Mouse (Mus musculus) A20 (cell line): Measurements from ENCODE around the gene 4921530L21Rik.
A peak's percentile ranks its signal among the peaks of the same experiment; 100 is the strongest.

Experiments used
- DNase-seq: peaks from one replicate; pipeline ENCODE4 v3.0.0-alpha.2; 2011; ENCODE audit warnings: low read depth, low spot score

4921530L21Rik gene

GRCm38 (mm10) chr14:95880954-95881353, at the start of gene 4921530L21Rik:
TSS of gene 4921530L21Rik (plus strand) at chr14:95881254.
- DNase-seq: no peak

DNA sequence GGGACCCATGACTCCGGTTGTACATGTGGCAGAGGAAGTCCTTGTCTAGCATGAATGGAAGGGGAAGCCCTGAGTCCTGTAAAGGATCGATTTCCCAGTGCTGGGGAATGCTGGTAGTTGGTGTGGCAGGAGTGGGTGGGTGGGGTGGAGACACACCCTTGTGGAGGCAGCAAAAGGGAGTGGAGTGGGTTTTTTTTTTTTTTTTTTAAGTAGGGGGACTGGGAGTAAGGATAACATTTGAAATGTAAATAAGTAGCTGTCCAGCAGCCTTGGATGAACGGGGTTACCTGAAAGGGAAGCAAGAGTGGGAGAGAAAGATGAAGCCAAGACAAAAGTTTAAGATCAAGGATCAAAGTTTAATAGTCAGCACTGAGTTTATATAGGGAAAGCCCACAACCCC, 47.2 kb upstream of the 4921530L21Rik start:
- no peak for DNase-seq

DNA sequence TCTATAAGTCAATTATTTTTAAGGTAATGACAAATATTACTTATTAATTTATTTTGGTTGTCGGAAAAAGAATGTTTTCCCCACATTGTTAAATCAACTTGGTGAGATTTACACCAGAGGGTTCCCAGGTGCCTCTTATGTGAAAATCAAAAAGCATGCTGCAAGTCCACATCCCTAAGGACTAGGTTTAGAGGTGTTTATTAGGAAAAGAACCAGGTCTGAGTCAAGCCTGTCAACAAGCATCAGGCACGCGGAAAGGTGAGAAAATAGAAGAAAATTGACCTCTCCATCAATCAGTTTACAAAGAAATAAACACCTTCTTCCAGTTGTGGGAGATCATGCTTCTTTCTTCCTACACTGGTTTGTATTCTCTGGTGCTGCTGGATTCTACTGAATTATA, 18.1 kb upstream of the 4921530L21Rik start:
- DNase-seq: no peak

GRCm38 (mm10) chr14:95865676-95866416, 15.2 kb upstream of the 4921530L21Rik start:
- DNase-seq: no peak

DNA sequence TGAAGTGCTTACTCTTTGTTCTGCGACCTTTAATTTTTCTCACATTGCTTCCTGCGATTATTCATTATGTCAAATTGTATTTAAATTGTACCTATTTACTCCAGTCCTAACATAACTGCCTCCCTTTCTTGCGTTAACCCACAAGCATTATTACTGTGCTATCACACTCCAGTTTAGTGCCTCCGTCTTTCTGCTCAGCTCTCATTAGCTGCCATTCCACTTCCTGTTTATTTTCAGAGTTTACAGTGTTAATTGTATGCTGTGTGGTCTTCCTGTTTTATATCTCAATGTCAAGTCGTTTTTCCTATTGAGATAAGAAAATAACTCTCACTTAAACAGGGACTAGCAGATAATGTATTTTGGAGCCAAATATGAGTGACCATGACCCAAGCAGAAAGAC, 9.0 kb upstream of the 4921530L21Rik start:
- DNase-seq: no peak

DNA sequence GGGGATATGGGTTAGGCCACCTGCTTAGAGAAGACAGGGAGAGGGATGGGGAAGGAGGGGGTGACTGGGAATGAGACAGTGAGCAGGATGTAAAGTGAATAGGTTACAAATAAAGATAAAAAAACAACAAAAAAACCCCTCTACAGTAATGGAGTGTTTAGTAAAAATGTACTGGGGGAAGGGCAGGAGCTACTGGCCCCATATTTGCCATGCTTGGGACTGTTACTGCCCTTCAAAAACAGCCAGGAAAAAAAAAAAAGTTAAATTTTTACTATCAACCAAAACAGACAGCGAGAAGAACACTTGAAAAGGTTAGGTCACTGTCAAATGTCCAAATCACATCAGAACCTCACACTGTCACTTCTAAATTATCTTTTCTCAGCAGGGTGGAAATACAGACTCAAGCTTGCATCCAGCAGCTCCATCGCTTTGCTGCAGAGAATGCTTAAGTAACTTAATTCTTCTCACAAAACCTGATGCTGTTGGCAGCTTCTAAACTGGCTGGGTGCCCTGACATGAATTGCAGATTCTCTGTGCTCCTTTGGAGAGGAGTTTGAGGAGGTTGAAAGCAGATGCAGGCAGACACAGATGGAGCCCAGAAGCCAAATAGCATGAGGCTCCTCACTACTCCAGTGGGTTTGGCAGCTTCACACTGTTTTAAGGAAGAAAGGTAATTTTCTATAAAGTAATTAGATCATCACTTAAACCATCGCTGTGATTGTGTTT, 4.1 kb upstream of the 4921530L21Rik start:
- DNase-seq: no peak

DNA sequence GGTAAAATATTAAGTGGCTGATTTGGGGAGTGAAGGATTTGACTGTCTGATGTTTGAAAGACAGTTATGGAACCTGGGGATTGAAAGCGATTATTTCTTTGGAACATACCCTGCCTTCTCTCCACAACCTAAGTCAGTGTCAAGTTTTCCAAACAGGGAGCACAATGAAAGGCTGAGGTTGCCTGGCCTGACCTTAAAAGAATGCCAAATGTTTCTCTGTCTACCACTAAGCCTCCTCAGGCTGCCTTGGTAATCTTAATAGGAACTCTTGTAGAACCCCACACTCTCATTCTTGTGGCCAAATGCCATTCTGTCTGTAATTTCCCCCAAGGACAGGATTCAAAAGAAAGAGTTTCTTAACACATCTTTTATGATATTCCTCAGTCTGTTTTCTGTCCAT, 3.5 kb upstream of the 4921530L21Rik start:
- no peak for DNase-seq

DNA sequence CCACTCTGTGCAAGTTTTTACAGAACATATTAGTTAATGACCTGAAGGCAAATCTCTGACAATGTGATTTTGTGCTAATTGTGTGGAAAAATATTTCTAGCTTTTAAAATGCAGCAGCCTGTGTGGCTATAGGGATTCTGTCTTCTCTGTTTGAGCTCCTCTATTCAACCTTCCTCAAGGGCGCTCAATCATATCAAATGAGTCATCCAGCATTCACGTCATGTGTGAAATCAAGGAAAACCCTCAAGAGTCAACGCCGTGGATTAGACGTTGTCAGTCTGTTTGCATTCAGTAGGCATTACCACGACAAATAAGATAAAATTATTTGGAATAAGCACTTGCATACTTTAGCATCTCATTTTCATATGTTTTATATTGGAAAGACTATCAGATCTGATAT, 18.4 kb downstream of the 4921530L21Rik start:
- no peak for DNase-seq

DNA sequence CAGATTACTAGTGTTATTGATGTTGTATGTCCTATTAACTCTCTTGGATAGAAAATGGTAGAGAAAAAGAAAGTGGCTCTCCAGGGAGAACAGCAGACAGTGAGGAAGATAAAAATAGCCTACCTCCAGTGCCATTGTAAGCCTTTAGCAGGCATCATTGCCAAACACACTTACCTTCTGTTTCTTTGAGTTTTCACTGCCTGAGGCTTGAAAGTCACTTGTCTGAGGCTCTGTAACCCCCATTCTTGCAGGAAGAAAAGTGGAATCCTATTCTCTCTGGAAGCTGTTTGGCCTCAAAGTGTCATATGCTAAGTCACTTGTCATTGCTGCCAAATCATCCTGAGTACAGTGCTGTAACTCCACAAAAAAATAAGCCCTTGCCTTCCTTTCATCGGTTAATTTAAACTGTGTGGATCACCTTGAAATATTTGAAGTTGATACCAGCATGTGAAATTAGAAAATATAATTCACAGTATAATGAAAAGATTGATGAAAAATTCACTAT, 23.6 kb downstream of the 4921530L21Rik start:
- no peak for DNase-seq

DNA sequence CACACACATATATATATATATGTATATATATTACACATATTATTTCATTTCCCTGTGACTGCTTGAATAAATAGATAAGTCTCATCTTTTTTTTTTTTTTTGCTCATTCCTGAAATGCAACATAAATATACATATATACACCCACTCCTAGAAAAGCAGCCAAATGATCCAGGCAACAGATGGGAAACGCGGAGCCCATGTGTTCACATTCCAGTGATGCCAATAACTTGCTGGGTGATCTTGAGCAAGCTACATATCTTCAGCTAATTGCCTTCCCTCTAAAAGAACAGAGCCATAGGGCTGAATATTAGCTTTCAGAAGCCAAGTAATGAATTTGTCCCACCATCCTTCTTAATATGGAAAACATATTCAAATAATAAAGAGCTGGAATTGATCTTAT, 32.2 kb downstream of the 4921530L21Rik start:
- DNase-seq: no peak

DNA sequence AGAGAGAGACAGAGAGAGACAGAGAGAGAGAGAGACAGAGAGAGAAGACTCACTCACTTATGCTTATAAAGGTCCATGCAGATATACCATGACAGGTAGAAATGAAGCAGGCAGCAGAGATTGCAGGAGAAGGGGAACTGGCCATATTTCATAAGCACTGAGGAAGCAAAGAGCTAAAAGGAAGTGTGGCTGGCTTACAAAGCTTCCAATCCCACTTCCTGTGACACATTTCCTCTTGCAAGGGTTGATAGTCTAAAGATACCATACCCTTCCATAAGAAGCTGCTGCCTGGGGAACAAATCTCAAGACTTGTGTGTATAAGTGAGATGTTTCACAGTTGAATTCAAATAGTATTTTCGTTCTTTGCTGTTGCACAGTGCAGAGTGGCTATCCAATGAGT, 45.7 kb downstream of the 4921530L21Rik start:
- DNase-seq: no peak

DNA sequence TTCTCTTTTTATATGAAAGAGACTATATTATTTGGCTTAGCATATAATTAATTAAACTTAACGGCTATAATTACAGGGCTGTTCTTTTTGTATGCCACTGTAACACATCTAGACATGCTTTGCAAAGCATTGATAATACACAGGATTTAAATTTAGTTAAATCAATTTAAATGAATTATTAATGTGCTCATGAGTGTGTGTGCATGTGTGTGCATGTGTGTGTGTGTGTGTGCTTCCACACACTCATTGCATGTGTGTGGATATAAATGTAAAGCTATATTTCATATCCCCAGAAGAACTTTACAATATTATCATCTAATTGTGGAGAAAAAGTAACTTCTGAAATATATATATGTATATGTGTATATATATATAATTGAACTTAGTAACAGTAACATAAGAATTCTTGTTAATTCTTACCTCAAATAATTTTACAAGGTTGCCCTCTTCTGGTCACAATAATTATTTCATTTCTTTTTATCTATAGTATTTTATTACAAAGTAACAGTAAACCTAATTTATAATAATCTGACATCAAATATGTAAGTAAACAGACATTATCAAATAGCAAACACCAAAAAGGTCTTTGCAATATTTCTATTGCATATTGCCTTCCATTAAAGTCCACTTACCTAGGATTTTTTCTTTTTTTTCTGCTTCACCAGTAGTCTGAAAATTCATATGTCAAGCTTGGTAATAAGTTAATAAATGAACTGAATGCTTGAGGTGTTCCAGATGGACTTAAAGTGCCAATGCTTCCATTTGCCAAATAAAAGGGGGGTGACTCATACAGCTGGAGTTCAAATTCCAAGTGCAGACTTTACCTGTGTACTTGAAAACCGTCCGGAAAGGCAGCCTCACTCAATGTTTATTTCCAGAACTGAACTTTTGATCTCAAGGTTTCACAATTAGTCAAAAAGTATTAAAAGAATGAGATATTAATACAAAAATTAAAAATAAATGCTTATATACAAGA, 47.0 kb downstream of the 4921530L21Rik start:
- peak; percentile 26 for DNase-seq
